Mouse (Mus musculus) kidney, postnatal 25 days (tissue): Measurements from ENCODE around the gene Rnf157.
"Not testable (repeated sequence)": the region's sequence is repeated elsewhere in the genome, so short reads cannot be mapped to it uniquely, and the experiment has no call there.

Experiments used
- DNase-seq, 2 experiments: peaks; one replicate each; pipeline ENCODE4 v3.0.0; 2021; ENCODE audit warnings: mixed read lengths in 2 of 2

Gene Rnf157

DNA sequence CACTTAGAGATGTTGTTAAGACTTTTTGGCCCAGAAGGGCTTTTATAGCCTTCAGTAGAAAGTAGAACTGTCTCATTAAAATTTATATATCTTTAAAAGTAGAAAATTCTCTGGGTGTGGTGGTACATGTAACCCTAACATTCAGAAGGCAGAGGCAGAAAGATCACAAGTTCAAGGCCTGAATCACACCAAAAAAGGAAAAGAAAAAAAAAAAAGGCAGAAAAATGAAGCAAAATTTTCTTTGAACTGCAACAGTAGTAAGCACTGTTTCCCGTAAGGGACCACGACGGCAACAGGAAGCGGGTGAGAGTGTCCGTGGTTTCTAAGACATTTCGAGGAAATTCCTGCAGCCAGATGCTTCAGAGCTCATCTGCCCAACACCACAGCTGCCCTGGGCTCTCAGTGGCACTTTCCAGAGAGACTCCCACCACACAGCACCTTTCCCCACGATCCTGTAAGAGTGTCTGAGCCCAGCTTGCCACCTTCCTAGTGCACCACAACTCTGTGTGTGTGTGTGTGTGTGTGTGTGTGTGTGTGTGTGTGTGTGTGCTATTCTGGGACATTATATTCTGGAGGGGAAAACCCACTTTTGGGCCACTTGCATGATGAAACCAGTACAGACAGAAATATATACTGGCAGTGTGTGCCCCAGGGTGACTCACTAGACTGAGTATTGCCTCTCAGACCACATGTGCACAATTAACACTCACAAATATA, 35.7 kb downstream of the Rnf157 start:
- peak in 1 of 2 experiments; percentile 31 for DNase-seq

DNA sequence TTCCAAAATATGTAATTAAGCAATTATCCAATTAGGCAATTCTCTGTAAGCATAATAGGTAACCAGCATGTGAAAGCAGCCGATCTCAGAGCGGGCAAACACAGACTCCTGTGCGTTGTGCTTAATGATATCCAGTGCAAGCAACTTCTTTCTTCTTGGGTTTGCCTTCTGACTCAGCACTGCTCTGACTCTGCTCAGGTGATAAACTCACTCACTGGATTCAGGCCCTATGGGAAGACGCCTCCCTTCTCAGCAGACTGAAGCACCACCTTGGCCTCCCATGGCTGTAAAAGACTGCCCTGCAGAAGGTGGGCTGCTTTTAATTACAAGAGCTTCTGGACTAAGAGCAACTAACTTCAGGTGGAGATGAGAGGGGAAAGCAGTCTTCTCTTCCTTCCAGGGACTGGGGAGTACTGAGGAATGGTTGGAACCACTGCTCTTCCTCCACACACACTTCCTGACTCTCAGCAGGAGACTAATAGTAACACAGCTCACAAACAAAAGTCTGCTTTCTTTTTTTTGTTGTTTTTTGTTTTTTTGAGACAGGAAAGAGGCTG, 40.9 kb downstream of the Rnf157 start:
- DNase-seq, result no peak

DNA sequence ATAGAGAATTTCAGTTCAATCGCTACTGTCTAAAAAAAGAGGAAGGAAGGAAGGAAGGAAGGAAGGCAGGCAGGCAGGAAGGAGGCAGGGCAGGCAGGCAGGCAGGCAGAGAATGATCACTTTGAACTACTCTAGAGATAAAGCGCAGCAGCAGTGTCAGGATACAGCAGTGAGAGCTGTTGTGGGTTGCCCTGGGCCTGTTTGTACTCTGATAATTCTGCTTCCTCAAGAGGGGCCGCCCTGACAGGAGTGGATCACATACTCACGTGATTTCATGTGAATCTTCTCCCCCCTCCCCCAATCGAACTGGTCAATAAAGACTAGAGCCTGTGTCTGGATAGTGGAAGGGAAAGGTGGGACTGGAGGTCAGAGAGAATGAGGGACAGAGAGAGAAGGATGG, 43.2 kb downstream of the Rnf157 start:
- DNase-seq, result no peak

DNA sequence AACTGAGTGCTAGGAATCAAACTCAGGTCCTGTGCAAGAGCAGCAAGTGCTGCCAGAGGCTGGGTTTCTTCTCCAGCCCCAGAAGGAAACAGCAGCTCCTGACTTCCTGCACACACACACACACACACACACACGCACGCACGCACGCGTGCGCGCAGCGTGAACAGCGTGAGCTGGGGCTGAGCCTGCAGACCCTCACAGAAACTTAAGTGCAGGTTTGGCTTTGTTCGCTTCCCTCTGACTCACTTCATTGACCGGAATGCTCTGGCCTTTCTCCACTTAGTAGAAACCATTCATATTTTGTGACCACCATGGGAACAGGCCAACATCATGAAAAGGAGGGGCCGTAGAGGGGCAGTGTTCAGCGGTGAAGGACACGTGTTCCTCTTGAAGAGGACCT, 43.8 kb downstream of the Rnf157 start:
- no peak for DNase-seq

DNA sequence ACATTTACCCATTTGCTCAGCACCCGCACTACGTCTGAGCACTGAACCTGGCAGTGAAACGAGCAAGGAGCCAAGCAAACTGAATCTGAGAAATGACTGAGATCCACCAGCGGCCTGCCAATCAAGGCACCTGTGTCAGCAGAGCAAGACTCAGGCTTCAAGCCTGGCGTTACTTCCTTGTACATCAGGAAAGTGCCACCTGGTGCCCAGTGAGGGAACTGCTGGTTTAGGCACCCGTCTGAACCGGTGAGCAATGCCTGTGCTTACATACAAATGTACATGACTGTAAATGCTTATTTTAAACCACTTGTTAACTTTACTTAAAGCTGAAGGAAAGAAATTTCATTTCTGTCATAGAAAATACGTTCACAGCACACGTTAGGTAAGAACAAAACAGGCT, 44.7 kb downstream of the Rnf157 start:
- peak; percentile 91 to 96 for DNase-seq

DNA sequence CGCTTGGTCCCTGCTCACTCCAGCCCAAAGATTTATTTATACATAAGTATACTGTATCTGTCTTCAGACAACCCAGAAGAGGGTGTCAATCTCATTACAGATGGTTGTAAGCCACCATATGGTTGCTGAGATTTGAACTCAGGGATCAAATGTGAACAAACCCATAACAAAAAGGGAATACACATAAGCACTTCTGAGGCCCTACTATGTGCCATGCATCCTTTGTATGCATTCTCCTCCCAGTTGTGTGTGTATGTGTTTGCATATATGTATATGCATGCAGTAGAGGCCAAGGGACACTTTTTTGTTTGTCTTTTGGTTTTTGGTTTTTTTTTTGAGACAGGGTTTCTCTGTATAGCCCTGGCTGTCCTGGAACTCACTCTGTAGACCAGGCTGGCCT, 46.2 kb downstream of the Rnf157 start:
- no peak for DNase-seq

DNA sequence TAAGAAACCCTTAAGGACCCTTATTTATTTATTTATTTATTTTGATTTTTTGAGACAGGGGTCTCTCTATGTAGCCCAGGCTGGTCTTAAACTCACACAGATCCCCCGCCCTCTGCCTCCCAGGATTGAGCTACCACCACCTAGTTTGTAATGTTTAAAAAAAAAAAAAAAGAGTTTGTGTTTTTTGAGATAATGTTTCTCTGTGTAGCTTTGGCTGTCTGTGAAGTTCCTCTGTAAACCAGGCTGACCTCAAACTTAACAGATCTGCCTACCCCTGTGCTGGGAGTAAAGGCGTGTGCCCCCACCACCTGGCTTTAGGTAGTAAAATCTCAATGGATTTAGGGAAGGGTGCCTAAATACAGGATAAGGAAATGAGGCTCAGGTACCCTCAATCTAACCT, 46.7 kb downstream of the Rnf157 start:
- no peak for DNase-seq

DNA sequence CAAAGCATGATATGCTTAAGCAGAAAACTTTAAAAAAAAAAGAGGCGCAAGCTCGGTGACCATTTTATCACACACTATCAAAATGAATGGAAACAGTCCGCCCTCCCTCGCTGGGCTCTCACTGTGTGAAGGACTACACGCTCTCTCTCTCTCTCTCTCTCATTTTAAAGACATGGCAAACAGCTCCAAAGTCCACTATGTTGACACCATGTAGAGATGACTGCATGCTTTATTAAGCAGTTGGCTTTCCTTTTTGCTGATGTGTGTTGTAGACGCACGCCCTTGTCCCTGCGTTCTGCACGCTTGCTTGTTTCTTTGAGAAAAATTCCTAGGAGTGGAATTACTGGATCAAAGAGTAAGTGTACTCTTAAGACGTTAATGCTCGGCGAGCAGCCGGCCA, 47.4 kb downstream of the Rnf157 start:
- DNase-seq, result no peak

DNA sequence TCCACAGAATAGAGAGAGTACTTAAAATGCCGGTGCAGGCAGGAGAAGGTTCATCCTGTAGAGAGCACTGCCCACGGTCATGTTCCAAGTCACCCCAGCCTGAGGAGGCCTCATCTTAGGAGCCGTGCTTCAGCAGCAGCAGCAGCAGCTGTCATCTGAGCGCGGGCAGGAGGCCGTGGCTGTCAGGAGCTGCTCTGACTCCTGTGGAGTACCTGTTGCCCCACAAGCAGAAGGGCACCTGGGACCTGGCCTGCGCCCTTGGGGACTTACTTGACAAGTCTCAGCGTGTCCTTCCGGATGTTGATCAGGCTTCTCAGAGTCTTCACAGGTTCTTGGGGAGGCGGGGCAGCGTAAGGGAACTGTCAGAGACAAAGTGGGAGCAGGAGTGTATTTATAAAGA, 50.8 kb downstream of the Rnf157 start:
- DNase-seq, result no peak

DNA sequence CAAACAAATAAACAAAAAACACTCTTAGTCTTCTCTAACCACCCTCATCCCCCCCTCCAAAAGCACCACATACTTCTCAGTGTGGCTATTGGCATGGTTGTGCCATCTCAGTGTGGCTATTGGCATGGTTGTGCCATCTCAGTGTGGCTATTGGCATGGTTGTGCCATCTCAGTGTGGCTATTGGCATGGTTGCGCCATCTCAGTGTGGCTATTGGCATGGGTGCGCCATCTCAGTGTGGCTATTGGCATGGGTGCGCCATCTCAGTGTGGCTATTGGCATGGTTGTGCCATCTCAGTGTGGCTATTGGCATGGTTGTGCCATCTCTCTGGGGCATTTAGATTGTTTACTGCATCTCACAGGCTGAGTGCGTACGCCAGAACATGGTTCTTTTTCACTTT, 51.9 kb downstream of the Rnf157 start:
- DNase-seq, result not testable (repeated sequence)

DNA sequence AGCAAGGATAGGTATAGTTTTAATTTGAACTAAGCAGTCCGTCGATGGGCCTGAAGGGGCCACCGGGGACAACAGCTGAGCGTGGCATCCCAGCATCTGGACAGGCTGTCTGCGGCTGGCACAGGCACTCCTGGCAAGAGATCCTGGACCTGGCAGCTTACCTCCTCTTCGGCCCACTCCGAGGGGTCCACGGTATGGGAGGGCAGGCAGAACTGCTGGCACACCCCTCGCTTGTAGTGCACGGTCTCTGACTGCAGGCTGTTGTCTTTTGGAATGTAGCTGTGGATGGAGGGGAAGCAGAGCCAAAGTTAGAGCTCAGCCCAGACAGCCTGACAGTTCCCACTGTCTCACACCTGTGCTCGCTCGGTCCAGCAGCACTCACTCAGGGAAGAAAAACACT, 53.2 kb downstream of the Rnf157 start:
- DNase-seq, result no peak

DNA sequence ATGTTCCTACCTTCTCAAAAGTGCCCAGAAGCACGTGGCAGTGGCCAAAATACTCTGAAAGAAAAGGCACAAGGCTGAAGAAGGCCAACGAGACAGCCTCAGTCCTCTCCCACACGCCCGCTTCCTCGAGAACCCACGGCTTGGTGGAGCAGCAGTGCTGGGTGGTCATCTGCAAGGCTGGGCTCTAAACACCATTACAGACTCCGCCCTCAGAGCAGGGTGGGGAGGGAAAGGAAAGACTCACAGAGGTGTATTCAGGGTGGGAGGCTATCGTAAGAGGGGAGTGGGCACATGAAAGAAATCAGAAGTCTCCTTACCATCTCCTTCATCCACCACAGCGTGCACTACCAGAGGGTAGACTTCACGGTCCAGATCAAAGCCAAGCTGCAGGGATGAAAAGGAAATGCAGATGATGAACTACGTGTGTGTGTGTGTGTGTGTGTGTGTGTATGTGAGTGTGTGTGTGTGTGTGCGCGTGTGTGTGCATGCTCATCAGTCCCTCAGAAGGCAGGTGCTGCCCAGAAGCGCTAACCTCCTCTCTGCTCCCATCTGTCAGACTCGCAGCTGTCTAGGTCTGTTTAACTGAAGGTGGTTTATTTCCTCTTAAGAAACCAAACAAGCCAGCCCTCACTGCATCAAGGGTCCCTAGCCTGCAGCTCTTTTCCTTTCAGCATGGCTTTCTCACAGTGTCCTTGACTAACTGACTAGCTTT, 53.8 kb downstream of the Rnf157 start:
- DNase-seq, result no peak

DNA sequence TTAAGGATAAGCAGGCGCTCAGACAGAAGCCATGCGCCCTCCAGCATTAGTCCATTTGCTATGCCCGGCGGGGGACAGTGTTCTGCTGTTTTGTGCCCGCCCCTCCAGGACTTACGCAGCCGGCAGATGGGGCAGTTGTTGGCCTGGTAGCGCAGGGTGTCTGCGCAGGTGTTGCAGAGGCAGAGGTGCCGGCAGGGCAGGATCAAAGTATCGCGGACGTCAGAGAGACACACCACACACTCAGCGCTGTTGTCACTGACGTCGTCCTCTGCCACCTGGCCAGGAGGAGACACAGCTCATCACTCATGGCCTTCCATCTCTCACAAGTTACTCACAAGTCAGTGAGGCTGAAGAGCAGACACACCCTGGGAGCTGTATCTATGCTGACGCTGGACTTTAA, 58.3 kb downstream of the Rnf157 start:
- no peak for DNase-seq

DNA sequence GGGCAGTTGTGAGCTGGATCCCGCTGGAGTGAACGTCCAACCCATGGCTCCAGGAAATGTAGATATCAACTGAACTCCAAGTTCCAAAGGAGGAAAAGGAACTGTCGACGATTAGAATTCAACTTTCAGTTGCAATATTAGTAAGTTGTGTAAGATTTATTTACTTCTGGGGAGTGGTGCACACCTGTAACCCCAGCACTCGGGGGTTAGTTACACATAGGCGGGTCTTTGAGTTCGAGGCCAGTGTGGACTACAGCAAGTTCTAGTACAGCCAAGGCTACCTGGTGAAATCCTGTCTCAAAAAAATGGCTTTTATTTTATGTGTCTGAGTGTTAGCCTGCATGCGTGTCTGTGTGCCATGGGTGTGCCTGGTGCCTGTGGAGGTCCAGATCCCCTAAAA, 59.3 kb downstream of the Rnf157 start:
- DNase-seq, result no peak

DNA sequence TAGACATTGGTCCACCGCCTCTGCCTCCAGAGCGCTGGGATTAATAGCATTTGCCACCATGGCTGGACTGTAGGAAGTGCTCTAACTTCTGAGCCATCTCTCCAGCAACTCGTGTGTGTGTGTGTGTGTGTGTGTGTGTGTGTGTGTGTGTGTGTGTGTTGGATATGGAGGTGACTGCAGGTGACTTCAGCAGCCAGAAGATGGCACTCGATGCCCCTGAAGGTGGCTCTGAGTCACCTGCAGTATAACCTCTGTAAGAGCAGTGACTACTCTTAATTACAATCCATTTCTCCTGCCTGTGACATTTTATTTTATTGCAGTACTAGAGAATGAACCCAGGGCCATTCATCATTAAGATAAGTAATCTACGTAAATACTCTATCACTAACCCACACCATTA, 61.5 kb downstream of the Rnf157 start:
- DNase-seq, result no peak

DNA sequence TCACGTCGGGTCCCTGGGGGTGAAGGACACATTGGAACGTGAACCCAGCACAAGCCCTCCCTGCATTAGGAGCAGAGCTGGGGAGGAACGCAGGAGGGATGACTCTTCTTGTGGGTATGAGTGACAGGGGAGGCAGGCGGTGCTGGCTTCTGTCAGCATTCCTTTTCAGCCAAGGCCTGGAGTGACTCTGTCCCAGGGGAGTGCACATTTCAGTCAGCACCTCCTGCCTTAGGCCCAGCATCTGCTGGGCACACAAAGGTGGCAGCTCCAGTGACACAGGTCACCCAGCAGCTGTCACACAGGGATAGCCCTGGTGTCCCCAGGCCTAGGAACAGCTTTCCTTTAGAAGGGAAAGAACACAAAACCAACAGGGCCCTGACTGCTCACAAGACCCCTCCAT, 64.9 kb downstream of the Rnf157 start:
- DNase-seq, result no peak

DNA sequence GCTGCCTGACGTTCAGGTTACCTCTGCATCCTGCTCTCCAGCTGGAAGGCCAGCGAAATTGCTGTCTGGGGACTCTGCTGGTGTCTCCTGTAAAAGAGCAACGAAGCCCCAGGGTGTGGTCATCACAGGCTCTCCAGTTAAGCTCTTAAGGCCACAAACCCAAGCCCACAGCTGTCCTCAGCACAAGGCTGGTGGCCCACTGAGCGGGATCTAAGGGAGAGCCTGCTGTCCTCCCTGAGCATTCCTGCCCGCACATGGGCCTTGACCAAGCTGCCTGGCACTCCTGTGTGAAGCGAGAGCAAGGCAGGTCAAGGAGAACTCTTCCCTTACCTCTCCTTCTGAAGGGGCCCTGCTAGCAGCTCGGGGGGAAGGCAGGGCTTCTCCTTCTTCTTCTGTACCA, 65.8 kb downstream of the Rnf157 start:
- DNase-seq, result no peak

DNA sequence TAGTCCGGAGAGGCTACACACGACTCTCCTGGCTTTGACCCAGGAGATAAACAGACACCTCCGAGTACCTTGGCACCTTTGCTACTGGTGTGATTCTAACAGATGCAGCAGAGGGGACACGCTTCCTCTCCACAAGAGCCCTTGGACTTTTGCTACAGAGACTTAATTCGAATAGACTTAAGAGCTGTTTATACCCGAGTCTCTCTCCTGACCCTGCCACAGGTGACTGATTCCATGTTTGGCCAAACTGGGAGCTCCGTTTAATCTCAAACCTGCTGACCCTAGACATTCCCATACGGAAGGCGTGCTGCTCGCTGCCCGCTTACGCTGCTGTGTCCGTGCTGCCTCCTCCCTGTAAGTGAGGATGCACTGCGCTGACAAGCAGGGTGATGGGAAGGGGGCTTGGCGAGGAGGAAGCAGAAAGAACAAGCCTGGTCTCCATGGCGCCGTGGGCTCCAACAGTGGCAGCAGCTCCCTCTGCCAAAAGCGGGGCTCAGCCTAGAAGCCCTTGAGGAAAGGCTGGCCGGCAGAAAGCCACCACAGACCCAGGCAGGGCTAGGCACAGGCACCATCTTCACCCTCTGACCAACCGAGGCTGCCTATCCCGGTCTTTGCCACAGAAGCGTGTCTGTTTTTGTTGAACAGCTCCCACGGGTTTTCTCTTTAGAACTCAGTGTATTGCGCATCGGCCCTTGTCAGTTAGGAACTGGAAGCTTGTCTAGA, 70.6 kb downstream of the Rnf157 start:
- DNase-seq, result peak; percentile 40 to 51

DNA sequence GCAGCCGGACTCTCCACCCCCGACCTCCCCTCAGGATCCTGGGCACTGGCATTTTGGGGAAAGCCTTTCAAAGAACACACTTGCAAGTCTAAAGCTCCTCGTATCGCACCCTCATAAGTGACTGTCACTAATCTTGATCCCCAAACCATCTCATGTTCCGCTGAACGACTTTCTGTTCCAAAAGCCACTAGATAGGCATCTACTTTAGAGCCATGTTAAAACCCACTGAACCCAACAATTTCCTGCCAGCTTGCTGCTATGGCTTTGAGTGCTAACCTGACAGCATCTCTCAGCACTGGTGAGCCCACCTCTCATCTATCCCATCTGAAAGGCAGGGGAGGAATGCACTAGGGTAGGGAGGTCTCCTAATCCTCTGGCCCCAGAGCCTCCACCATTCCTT, 75.3 kb downstream of the Rnf157 start:
- no peak for DNase-seq

DNA sequence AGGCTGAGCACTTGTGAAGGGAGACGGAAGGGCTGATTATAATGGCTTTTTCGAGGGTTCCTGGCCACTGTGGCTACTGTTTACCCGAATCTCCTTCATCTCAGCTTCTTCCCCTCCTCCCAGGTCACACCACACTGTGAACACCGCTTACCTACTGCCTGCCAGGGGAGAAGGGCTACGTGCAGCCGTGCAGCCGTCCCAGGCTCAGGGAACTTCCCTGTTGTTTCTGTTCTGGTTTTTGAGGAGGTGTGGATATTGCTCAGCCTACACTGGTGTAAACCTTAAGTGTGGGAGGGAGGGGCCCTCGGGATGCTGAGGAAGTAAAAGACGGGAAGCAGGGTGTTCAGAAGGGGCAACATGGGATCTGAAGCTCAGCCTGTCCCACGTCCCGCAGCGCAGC, 75.8 kb downstream of the Rnf157 start:
- no peak for DNase-seq

DNA sequence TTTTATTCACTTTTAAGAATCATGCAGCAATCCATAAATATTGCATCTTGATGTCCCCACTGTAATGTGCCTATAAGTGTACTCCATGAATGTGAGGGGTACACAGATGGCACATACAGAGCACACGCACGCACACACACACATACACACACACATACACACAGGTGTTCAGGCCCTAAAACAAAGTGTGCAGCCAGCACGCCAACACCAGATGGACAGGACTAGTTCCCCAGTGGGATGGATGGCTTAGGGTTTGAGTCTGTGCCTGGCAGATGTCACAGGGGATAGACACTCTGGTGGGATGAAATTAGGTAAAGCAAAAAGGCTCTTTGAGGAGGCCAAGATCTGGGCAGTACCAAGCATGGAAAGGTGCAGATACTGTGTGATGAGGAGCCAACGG, 76.4 kb downstream of the Rnf157 start:
- no peak for DNase-seq

DNA sequence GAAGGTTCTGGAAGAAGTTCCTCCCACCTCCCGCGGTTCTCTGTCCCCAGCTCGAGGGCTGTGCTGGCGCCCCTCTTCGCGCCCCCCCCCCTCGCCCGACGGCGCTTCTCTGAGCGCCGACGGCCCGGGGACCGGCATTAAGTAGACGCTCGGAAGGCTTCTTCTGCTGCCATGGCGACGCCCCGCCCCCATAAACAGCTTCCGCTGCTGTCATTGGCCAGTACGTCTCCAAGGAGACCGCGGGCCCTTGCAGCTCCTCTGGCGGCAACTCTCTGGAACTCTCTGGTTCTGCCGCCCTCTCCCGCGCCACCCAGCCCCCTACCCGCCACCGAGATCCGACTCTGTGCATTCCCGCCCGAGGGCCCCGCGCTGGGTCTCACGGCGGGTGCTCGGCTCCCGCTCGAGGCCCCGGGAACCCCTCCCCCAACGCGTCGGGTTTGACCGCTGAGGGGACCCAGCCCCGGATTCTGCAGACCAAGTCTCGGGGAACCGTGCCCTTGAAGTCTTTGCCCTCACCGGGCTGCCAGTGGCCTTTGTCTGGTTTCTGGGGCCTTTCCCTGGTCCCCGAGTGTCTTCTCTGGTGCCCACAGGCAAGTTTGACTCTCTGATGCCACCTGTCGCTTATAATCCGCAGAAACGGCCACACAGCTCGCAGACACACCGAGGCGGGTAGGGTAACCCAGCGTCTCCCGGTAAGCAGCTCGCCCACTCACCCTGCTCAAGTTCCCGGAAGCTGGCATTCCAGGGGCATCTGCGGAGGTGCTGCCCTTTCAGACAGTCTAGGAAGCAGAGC, 77.4 kb downstream of the Rnf157 start, which contains the start of gene Foxj1:
TSS of gene Foxj1 (minus strand) at position 156 of the 793 bp plus-strand sequence.
- peak; percentile 97 for DNase-seq

DNA sequence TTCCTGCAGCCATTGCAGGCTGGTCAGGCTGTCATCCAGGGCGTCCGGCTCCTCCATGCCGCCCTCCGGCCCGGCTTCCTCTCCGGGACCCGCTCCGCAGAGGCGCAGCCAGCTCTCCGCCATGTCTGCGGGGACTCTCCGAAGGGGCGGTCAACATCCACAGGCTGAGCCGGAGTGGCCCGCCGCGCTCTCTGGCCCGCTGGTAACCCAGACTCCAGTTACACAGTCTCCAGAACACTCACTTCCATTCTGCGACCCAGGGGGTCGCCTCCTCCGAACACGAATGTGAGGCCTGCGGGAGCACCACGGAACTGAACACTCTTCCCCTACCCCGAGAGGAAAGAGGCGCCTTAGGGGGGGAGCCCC, 78.4 kb downstream of the Rnf157 start:
- no peak for DNase-seq
